Mouse (Mus musculus) lung, embryonic 14.5 days (tissue): Measurements from ENCODE around the gene Zswim8. TPM values are rescaled to one million over a fixed set of nuclear protein-coding genes. Genes with fewer than 3 reads are reported as not detected.

ENCODE experiments used
- ATAC-seq: fragments of 200-750 bp; cut with Nextera tagmentation; 2 replicates; pipeline ENCODE4 v1.8.0; 2017; ENCODE audit warnings: mild to moderate bottlenecking, moderate TSS enrichment, moderate library complexity; ENCODE audit not compliant: insufficient read depth
- DNase-seq: peaks from one replicate; pipeline ENCODE4 v3.0.0-alpha.2; 2015
- H3K27ac ChIP-seq: fragments of 300-500 bp; sonication (generic); 2 replicates; pipeline ENCODE4 v1.5.1; 2014; ENCODE audit warnings: low read depth, mild to moderate bottlenecking, moderate library complexity
- H3K27me3 ChIP-seq: fragments of 300-500 bp; sonication (generic); 2 replicates; pipeline ENCODE4 v1.6.1; 2014; ENCODE audit warnings: low read length, control low read depth; ENCODE audit not compliant: insufficient read depth
- H3K36me3 ChIP-seq: fragments of 300-500 bp; sonication (generic); 2 replicates; pipeline ENCODE4 v1.6.1; 2014; ENCODE audit warnings: control low read depth; ENCODE audit not compliant: insufficient read depth
- H3K4me1 ChIP-seq: fragments of 300-500 bp; sonication (generic); 2 replicates; pipeline ENCODE4 v1.6.1; 2014; ENCODE audit warnings: antibody characterized with exemption, control low read depth; ENCODE audit not compliant: insufficient read depth
- H3K4me2 ChIP-seq: fragments of 300-500 bp; sonication (generic); 2 replicates; pipeline ENCODE4 v1.6.1; 2014; ENCODE audit warnings: mild to moderate bottlenecking
- H3K4me3 ChIP-seq: fragments of 300-500 bp; sonication (generic); 2 replicates; pipeline ENCODE4 v1.5.1; 2014; ENCODE audit warnings: low read depth, low read length
- H3K9ac ChIP-seq: fragments of 300-500 bp; sonication (generic); 2 replicates; pipeline ENCODE4 v1.6.1; 2014
- H3K9me3 ChIP-seq: fragments of 300-500 bp; sonication (generic); 2 replicates; pipeline ENCODE4 v1.6.1; 2016; ENCODE audit warnings: low read depth, low read length, control low read depth
- CTCF ChIP-seq: IDR thresholded peaks from 2 replicates; pipeline ENCODE4 v1.5.1; 2016; ENCODE audit warnings: antibody characterized with exemption, low read depth
- WGBS: fragments of 180-500 bp; shearing (Covaris S2); extraction: QIAGEN DNeasy Blood & Tissue Kit; methylation state at CpG from one replicate; pipeline ENCODE4 v1.1.7; 2014; 5-methylcytosine and 5-hydroxymethylcytosine counted together
- polyA plus RNA-seq: library from polyadenylated mRNA; unstranded; fragments of >200 nt; fragmentation: Nextera tagmentation; extraction: Ambion mirVana; gene quantifications from 2 replicates; pipeline ENCODE4 v1.2.1, GENCODE M21; 2014

Gene Zswim8
- polyA plus RNA-seq, 1 experiment from 2014 or later, result 37.3 TPM

DNA sequence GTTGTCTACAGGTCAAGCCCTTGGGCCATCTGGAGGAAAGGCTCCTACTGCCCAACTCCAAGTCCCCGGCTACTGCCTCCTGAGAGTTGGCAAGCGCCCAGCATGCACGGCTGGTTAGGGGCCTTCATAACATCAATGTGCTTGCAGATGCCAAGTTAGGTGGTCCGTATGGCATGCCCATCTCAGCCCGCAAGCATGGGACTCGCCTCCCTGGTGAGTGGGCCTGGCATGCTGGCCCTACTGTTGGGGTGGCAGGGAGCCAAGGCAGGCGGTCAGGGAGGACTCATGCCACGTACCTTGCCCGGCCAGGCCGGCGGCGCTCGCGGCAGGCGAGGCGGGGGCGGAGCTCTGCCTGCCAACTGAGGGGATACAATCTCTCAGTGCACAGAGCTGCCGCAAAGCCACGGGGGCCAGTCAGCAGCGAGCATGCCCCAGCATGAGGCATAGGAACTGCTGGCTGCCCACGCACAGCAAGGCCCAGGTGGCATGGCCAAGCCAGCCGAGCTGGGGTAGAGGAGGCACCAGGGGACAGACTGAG is 50.1 kb downstream of the Zswim8 start:
- no peaks in the 10 kb centered on the region for H3K27me3 ChIP-seq
- no peaks in the 10 kb centered on the region for H3K9me3 ChIP-seq
- H3K9ac ChIP-seq, result no peak overlapping the region
- H3K36me3 ChIP-seq, result peaks cover 88% of the 10 kb centered on the region
- ATAC-seq, result no peak
- TF ChIP-seq CTCF, result no peak
- no peaks in the 10 kb centered on the region for H3K4me1 ChIP-seq
- H3K4me3 ChIP-seq, result no peak overlapping the region
- 92% methylated on average over 22 of the region's 22 CpGs for WGBS
- no peak for DNase-seq
- H3K27ac ChIP-seq, result no peak overlapping the region
- H3K4me2 ChIP-seq, result no peak overlapping the region

DNA sequence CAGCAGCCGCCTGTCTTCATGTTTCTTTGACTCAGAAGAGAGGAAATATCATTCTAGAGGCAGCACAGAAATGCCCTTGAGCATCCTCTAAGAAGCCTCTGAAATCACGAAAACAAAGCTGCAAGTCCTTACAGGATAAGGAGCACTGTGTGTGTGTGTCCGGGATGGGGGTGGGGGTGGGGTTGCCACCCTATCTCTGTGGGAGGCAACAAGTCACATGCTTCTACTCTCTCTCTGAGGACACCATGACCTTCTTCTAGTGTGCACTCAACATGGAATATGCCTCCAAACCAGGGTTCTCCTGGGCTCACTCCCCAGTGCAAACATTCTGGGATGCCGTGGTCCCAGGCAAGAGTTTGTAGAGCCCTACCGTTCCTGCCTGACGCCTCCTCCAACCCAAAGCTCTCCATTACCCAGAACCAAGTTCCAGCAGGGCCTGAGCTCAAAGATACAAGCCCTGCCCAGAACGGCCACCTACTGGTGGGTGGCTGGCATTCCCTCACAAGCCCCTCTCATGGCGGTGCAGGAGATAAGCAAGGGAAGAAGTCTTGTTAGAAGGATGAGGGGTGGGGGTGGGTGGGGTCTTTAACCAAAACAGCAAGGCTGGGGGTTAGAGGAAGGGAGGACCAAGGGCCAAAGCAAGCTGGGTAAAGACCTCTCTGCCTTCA is 51.5 kb downstream of the Zswim8 start:
- Histone ChIP-seq H3K36me3 (peaks cover 90% of the 10 kb centered on the region), H3K27ac (no peak overlapping the region), H3K9ac (no peak overlapping the region), H3K4me1 (no peaks in the 10 kb centered on the region), H3K4me2 (no peak overlapping the region), H3K4me3 (no peak overlapping the region), H3K27me3 (no peaks in the 10 kb centered on the region), H3K9me3 (no peaks in the 10 kb centered on the region)
- WGBS, result 71% methylated on average over 8 of the region's 8 CpGs
- peak; percentile 25; the same call in 1 of the 2 replicates for TF ChIP-seq CTCF
- no peak for DNase-seq
- no peak for ATAC-seq

DNA sequence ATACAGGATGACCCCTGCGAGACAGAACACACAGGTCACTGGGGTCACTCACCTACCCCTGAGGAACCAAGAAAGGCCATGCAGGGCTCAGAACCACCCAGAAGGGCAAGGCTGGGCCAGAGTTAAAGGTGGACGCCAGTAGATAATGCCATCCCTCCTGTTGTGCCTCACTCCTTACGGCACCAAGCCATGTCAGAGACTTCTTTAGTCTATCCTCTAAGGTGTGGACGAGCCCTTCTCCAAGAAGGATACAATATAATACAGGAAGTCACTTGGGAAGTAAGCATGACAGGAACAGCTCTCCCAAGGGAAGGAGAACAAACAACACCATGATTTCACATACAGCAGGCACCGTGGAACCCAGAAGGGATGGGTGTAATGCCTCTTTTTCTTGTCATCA is 57.6 kb downstream of the Zswim8 start:
- Histone ChIP-seq H3K27ac (no peak overlapping the region), H3K27me3 (no peaks in the 10 kb centered on the region), H3K4me2 (no peak overlapping the region), H3K36me3 (peaks cover 71% of the 10 kb centered on the region), H3K4me3 (no peak overlapping the region), H3K4me1 (0 out of 2 replicates have a peak, but pooled peaks cover 2% of the 10 kb centered on the region), H3K9me3 (no peaks in the 10 kb centered on the region), H3K9ac (no peak overlapping the region)
- DNase-seq (no peak), ATAC-seq (no peak)
- TF ChIP-seq CTCF, result no peak
- WGBS, result 88% methylated on average over 5 of the region's 5 CpGs

GRCm38 (mm10) chr14:20765642-20766258 is 58.4 kb downstream of the Zswim8 start:
- Histone ChIP-seq H3K27ac (no peak overlapping the region), H3K4me3 (no peak overlapping the region), H3K9me3 (no peaks in the 10 kb centered on the region), H3K9ac (no peak overlapping the region), H3K36me3 (peaks cover 70% of the 10 kb centered on the region), H3K4me2 (no peak overlapping the region), H3K4me1 (0 out of 2 replicates have a peak, but pooled peaks cover 2% of the 10 kb centered on the region), H3K27me3 (no peaks in the 10 kb centered on the region)
- TF ChIP-seq CTCF, result peak; percentile 96
- 26% methylated on average over 12 of the region's 12 CpGs for WGBS
- peak; percentile 50; the same call in 1 of the 2 replicates for ATAC-seq
- peak; percentile 94 for DNase-seq

- DNase-seq (no peak), ATAC-seq (no peak)
- 0 out of 2 replicates have a peak, but pooled peaks cover 2% of the 10 kb centered on the region for H3K4me1 ChIP-seq
- H3K9ac ChIP-seq, result no peak overlapping the region
- WGBS, result 74% methylated on average over 7 of the region's 7 CpGs
- no peak overlapping the region for H3K4me2 ChIP-seq
- no peaks in the 10 kb centered on the region for H3K27me3 ChIP-seq
- peak; percentile 32; the same call in 1 of the 2 replicates for TF ChIP-seq CTCF
- H3K36me3 ChIP-seq, result peaks cover 54% of the 10 kb centered on the region
- H3K27ac ChIP-seq, result peak overlapping the region; percentile 78
- H3K4me3 ChIP-seq, result no peak overlapping the region
- no peaks in the 10 kb centered on the region for H3K9me3 ChIP-seq
These were observed 60.6 kb downstream of the Zswim8 start for GRCm38 (mm10) chr14:20767936-20768335.

- no peak for TF ChIP-seq CTCF
- Histone ChIP-seq H3K9me3 (no peaks in the 10 kb centered on the region), H3K4me1 (0 out of 2 replicates have a peak, but pooled peaks cover 2% of the 10 kb centered on the region), H3K4me2 (no peak overlapping the region), H3K4me3 (no peak overlapping the region), H3K27me3 (no peaks in the 10 kb centered on the region), H3K27ac (peak overlapping the region; percentile 78; the same call in 1 of the 2 replicates), H3K36me3 (peaks cover 48% of the 10 kb centered on the region), H3K9ac (no peak overlapping the region)
- WGBS, result 43% methylated on average over 5 of the region's 5 CpGs
- DNase-seq (peak; percentile 80), ATAC-seq (peak; percentile 83)
These were observed 61.2 kb downstream of the Zswim8 start for GRCm38 (mm10) chr14:20768581-20768980.

DNA sequence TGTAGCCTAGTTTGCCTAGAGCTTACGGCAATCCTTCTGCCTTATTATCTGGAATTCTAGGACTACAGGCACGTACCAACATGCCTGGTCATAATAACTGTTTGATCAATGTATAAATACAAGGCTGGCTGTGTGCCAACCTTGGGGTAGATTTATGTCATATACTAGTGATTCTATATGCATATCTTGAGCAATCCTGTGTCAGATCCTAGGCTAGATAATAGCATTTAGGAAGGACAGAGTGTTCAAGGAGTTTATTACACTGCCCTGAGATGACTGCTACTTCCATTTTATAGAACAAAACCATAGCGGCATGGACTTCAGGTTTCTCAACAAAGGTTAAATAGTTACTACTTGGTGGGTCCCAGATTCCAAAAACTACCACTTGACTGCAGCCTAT is 64.6 kb downstream of the Zswim8 start:
- TF ChIP-seq CTCF, result no peak
- H3K4me1 ChIP-seq, result 0 out of 2 replicates have a peak, but pooled peaks cover 2% of the 10 kb centered on the region
- H3K36me3 ChIP-seq, result peaks cover 32% of the 10 kb centered on the region
- H3K4me2 ChIP-seq, result no peak overlapping the region
- H3K9ac ChIP-seq, result no peak overlapping the region
- DNase-seq (no peak), ATAC-seq (no peak)
- no peaks in the 10 kb centered on the region for H3K9me3 ChIP-seq
- H3K27ac ChIP-seq, result no peak overlapping the region
- WGBS, result 65% methylated on average over 3 of the region's 3 CpGs
- H3K4me3 ChIP-seq, result no peak overlapping the region
- no peaks in the 10 kb centered on the region for H3K27me3 ChIP-seq
